Mouse (Mus musculus) forelimb bud, embryonic 11.5 days (tissue): ENCODE measurements around the gene Frmd4a.

Experiments
- DNase-seq: peaks from one replicate; pipeline ENCODE4 v3.0.0-alpha.2; 2012; ENCODE audit warnings: low read depth, low spot score

The Frmd4a gene

GRCm38 (mm10) chr2:4439909-4440308, 422.4 kb downstream of the Frmd4a start:
- no peak for DNase-seq

GRCm38 (mm10) chr2:4441840-4442239, 424.3 kb downstream of the Frmd4a start:
- no peak for DNase-seq

GRCm38 (mm10) chr2:4444740-4445139, 427.2 kb downstream of the Frmd4a start:
- DNase-seq, result no peak

GRCm38 (mm10) chr2:4445629-4446400, 428.3 kb downstream of the Frmd4a start:
- DNase-seq, result no peak

GRCm38 (mm10) chr2:4449860-4450480, 432.5 kb downstream of the Frmd4a start:
- DNase-seq, result no peak

GRCm38 (mm10) chr2:4452590-4453400, 435.3 kb downstream of the Frmd4a start:
- no peak for DNase-seq

- no peak for DNase-seq
These were observed 437.8 kb downstream of the Frmd4a start for GRCm38 (mm10) chr2:4455097-4456025.

GRCm38 (mm10) chr2:4460897-4461296, 443.4 kb downstream of the Frmd4a start:
- DNase-seq, result no peak

GRCm38 (mm10) chr2:4461514-4461913, 444.0 kb downstream of the Frmd4a start:
- no peak for DNase-seq

GRCm38 (mm10) chr2:4462480-4462879, 445.0 kb downstream of the Frmd4a start:
- DNase-seq, result no peak

- DNase-seq, result peak; percentile 25
These were observed 448.6 kb downstream of the Frmd4a start for GRCm38 (mm10) chr2:4466084-4466483.

- no peak for DNase-seq
These were observed 449.8 kb downstream of the Frmd4a start for GRCm38 (mm10) chr2:4467314-4467713.

- DNase-seq, result no peak
These were observed 455.4 kb downstream of the Frmd4a start for GRCm38 (mm10) chr2:4472760-4473480.

- no peak for DNase-seq
These were observed 456.5 kb downstream of the Frmd4a start for GRCm38 (mm10) chr2:4473866-4474538.

- no peak for DNase-seq
These were observed 457.0 kb downstream of the Frmd4a start for GRCm38 (mm10) chr2:4474539-4474937.

- DNase-seq, result no peak
These were observed 458.5 kb downstream of the Frmd4a start for GRCm38 (mm10) chr2:4475991-4476390.

GRCm38 (mm10) chr2:4476608-4477007, 459.1 kb downstream of the Frmd4a start:
- no peak for DNase-seq

GRCm38 (mm10) chr2:4477311-4477710, 459.8 kb downstream of the Frmd4a start:
- no peak for DNase-seq

GRCm38 (mm10) chr2:4480180-4480579, 462.7 kb downstream of the Frmd4a start:
- DNase-seq, result no peak

GRCm38 (mm10) chr2:4481154-4481553, 463.6 kb downstream of the Frmd4a start:
- no peak for DNase-seq
